Mouse (Mus musculus) kidney, postnatal 25 days (tissue): ENCODE measurements around the gene Ap3m1.
A peak's percentile ranks its signal among the peaks of the same experiment; 100 is the strongest.

Source experiments
- DNase-seq, 2 experiments: peaks; one replicate each; pipeline ENCODE4 v3.0.0; 2021; ENCODE audit warnings: mixed read lengths in 2 of 2

Gene Ap3m1

GRCm38 (mm10) chr14:21069594-21069993 is 17.3 kb upstream of the Ap3m1 start:
- DNase-seq: no peak

DNA sequence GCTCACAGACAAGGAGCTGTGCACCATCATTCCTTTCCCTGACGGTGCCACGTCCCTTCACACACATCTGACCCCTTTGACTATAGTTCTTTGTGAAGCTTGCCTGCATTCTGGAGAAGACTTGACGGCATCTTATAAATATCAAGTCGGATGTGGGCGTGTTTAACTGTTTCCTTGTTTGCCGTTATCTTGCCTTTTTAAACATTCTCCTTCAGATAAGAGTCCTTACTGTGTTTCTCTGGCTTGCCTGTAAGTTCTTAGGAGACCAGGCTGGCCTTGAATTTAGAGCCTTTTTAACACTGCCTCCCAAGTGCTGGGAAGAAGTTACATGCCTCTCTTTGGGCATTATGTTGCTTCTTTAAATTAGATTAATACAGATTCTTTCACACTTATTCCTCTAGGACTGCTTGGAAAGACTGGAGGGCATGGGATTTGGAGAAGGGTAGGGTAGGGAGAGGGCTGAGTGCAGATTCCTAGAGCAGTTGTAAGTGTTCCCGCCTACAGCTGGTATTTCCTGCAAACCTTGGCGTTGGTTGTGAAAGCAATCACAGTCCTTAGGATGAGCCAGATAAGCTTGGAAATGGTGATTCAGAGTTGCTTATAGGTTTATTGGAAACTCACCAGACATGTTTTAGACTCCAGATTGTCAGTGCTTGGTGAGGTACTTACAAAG is 13.3 kb upstream of the Ap3m1 start:
- DNase-seq: no peak

- DNase-seq: no peak
These were observed 12.0 kb upstream of the Ap3m1 start for GRCm38 (mm10) chr14:21064321-21064720.

GRCm38 (mm10) chr14:21062766-21063513 is 10.6 kb upstream of the Ap3m1 start:
- DNase-seq: no peak

DNA sequence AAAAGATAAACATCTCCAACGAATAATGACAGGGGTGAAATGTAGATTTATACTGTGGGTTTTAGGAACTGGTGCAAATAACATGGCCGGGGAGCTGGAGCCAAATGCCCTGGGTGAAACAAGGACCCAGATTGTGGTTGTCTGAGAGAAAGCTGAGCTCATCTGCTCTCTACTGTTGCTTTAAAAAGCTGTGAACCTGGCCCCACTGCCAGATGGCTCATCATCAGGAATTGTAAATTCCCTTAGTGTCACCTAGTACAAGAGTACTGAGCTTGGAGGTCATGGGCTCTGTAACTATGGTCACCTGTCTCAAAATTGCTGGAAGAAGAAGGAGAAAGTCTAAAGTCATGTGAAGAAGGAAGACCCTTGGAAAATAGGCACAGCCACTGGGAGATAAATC is 6.7 kb upstream of the Ap3m1 start:
- DNase-seq: no peak

GRCm38 (mm10) chr14:21053586-21053985 is 1.3 kb upstream of the Ap3m1 start:
- DNase-seq: peak; percentile 64 to 83

- DNase-seq: peak; percentile 26 to 47
These were observed 843 bp upstream of the Ap3m1 start for GRCm38 (mm10) chr14:21053151-21053550.

- DNase-seq: peak; percentile 85 to 97
These were observed 448 bp upstream of the Ap3m1 start for GRCm38 (mm10) chr14:21052781-21053130.

DNA sequence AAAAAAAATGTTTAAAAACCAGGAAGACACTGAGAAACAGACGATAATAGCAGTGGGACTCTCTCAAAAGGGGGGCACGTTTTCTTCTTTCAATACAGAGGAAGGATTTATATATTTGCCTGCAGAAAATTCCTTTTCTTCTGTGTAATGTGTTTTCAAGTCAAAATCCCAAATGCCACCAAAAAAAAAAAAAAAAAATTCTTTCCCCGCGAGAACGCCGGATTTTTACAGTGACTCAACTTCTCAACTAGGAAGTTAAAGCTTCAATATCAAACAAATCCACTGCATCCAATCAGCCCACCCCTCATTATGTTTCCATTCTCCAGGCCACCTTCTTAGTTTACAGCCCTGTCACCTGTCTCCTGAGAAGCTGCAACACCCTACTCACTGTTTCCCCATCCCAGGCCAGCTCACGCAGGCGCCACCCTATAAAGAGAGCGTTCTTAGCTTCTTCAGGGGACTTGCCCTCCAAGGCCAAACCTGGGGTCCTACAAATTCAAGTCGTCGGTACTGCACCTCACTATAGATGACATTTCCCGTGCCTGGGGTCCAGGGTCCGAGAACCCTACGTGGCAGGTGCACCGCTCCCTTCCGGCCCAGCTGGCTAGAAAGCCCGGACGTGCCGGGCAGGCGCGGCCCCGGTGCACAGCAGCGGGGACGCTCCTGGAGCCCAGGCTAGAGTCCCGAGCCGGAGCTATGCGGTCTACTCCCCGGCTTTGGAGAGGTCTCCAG is 762 bp downstream of the Ap3m1 start:
- DNase-seq: no peak

- DNase-seq: peak in 1 of 2 experiments; percentile 45
These were observed 1.6 kb downstream of the Ap3m1 start for GRCm38 (mm10) chr14:21050734-21051133.

- DNase-seq: peak; percentile 58 to 76
These were observed 3.4 kb downstream of the Ap3m1 start for GRCm38 (mm10) chr14:21048879-21049278.

DNA sequence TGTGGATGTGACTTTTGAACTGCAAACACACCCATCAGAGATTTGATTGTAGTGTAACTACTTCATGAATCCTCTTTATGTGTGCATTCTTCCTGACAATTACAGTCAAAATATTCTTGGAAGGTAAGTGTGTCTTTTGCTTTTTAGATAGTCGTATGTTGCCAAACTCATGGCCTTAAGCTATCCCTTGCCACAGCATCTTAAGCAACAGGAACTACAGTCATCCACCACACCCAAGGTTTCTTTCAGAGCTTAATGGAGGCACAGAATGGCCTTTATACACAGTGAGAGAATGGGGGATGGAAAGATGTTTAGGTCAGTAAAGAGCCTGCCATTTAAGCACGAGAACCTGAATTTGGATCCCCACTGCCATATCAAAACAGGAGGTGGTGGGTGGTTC is 4.5 kb downstream of the Ap3m1 start:
- no peak for DNase-seq

- no peak for DNase-seq
These were observed 12.7 kb downstream of the Ap3m1 start for GRCm38 (mm10) chr14:21039623-21040022.

GRCm38 (mm10) chr14:21039077-21039476 is 13.2 kb downstream of the Ap3m1 start:
- DNase-seq: no peak

DNA sequence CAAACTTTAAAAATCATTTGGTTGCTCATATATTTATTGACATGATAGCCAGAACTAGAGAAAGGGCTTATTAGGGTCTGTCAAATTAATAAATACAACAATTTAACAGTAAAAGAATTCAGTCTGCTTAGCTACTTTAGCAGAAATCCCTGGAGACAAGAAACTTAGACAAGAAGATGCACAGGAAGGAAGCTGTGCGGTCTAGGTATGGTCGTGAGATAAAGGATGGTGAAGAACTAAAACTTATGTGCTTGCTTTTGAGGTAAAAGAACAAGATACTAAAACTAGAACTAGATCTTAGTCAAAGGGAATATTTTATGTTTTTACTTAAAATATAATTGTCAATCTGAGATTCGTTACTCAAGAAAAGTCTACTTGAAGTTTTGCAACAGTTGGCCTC is 17.5 kb downstream of the Ap3m1 start:
- no peak for DNase-seq

DNA sequence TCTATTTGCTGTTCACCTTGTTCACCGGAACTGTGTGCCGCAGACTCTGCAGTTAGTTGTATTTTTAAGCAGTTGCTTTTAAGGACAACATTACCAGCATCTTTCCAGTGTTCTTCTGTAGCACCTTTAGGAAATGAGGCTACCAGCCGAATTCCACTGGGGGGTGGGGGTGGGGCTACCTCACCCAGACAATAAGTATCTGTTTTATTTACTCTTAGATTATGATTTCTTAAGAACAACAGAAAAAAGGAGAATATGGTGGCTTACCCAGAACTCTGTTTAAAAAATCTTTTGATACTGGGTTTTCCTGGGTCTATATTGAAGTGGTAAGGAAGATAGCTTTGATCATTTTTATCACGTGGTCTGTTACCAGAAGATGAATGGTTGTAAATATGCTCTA is 18.0 kb downstream of the Ap3m1 start:
- no peak for DNase-seq

DNA sequence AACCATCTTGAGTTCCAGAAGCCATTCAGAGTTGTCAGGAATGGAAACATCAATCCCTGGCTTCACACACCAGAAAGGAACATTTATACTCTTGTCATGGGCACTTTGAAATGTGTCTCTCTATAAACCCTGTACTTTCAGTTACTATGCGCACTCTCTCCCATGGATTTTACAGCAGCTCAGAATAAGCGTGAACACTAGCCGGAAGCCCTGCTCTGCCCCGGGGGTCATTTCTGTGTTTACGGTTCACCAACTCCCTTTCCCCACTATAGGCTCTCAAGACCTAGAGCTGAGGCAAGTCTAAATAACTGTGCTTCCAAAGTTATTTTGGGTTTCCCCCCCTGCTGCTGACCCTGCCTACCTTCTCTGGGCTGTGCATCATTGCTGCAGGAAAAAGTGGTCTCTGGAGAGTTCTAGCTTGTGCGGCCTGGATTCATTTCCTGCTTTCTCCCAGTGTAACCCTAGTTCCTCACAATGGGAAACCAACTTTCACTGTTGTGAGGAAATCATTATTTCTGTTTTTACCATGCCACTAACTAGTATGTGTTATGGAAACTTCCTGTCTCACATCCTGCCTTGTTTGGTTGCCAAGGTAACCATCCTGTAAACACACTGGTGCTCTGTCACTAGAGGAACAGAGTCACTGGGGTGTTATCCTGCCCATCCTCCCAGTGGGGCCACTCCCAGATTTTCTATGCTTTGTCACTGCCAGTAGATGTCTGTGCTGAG is 20.4 kb downstream of the Ap3m1 start:
- DNase-seq: peak; percentile 64 to 83

GRCm38 (mm10) chr14:21029025-21029659 is 23.2 kb downstream of the Ap3m1 start:
- DNase-seq: no peak

- DNase-seq: no peak
These were observed 24.8 kb downstream of the Ap3m1 start for GRCm38 (mm10) chr14:21027542-21027941.

- DNase-seq: no peak
These were observed 31.9 kb downstream of the Ap3m1 start for GRCm38 (mm10) chr14:21020435-21020834.

DNA sequence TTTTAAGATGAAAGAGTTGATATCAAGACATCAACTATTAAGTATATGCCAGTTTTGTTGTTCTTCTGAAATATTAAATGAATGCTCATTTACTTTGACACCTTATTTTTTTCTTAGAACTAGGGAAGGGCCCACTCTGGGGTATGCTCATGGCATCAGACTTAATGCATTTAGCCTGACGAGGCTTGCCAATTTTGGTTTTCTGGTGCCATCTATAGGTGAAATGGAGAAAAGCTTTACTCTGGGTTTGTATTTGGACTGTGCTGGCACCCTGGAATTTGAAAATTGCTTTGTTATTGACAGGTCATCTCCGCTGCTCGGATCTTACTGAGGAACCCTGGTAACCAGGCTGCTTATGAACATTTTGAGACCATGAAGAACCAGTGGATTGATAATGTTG is 33.3 kb downstream of the Ap3m1 start:
- peak in 1 of 2 experiments; percentile 7 for DNase-seq

- DNase-seq: no peak
These were observed 34.4 kb downstream of the Ap3m1 start for GRCm38 (mm10) chr14:21017871-21018270.
